Mouse (Mus musculus) small intestine, adult 2 months (tissue): Measurements from ENCODE around the gene 2200002D01Rik.
"Not testable (repeated sequence)": the region's sequence is repeated elsewhere in the genome, so short reads cannot be mapped to it uniquely, and the experiment has no call there.

Experiments used
- CTCF ChIP-seq: fragments of 200-500 bp; IDR thresholded peaks from 2 replicates; pipeline ENCODE4 v1.5.1; 2012; ENCODE audit warnings: low read depth, mild to moderate bottlenecking, control low read depth, inconsistent platforms, low read length, moderate library complexity, mixed read lengths; ENCODE audit not compliant: insufficient replicate concordance, insufficient read length; ENCODE audit errors: extremely low read depth
- POLR2A ChIP-seq: fragments of 200-500 bp; IDR thresholded peaks from 2 replicates; pipeline ENCODE4 v1.6.1; 2012; ENCODE audit warnings: low read depth, mild to moderate bottlenecking, control low read depth, inconsistent platforms, low read length, moderate library complexity

- not testable (repeated sequence) for TF ChIP-seq POLR2A, CTCF
Measured at GRCm38 (mm10) chr7:29211013-29211412, 37.3 kb downstream of the 2200002D01Rik start.
